Mouse (Mus musculus) lung, adult 2 months (tissue): ENCODE data around the gene Ocel1.

Experiments used
- CTCF ChIP-seq: fragments of 200-500 bp; IDR thresholded peaks from 2 replicates; pipeline ENCODE4 v1.5.1; 2011; ENCODE audit warnings: mild to moderate bottlenecking, low read length, control low read depth; ENCODE audit not compliant: insufficient read depth
- POLR2A ChIP-seq: fragments of 200-500 bp; IDR thresholded peaks from 2 replicates; pipeline ENCODE4 v1.6.1; 2011; ENCODE audit warnings: low read depth, mild to moderate bottlenecking, control low read depth, low read length, borderline replicate concordance; ENCODE audit errors: extremely low read depth

DNA sequence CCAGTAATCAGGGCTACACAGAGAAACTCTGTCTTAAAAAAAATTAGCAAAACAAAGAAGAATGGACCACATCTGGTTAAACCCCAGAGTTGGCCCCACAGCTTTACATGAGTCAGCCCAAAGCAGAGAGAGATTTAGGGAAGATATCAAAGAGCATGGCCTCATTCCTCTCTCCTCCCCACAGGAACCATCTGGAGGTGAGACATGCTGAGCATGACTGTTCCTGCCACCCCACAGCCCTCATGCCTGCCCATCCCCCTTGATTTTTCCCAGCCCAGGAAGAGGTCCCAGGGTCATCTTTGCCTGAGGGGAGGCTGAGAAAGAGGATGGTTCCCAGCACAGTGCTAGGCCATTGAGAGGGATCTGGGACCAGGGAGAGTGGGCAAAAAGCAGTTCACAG, 2.7 kb upstream of the Ocel1 start:
- TF ChIP-seq CTCF (no peak), POLR2A (no peak)
